ENCODE assay signal across 11 mouse cellular contexts in the genomic region with DNA sequence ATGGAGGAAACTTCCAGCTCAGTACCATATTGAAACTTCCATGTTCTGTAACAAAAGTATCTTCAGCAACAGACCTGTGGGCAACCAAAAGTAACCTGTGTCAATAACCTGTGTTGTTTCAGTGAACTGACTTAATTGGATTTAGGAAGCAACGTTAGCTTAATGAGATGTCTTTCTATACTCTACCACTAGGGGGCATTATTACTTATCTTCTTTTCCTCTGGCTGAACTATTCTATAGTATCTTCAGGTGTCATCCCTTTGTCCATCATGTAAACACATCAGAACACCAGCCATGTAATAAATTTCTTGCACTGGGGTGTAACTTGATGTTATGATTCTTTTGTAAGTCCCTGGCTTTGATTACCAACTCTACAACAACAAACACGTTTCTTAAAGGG. TPM values are rescaled to one million over a fixed set of nuclear protein-coding genes. Genes with fewer than 3 reads are reported as not detected.
A peak's percentile ranks its signal among the peaks of the same experiment; 100 is the strongest.
DNase-seq lines count a peak whose midpoint lies in the region; ATAC-seq and TF ChIP-seq lines count a peak whose summit lies in the region.
"Had no signal": no experiment of that assay in that cellular context is flagged by ENCODE, and none has a peak within 500 bp of the region (broad histone marks: within the 10 kb centered on the region; RNA-seq: fewer than 3 reads in every experiment).

No protein-coding gene starts in this region.

- no peaks in the 10 kb centered on the region for H3K9me3 ChIP-seq in intestine, postnatal 0 days (ENCODE audit: control insufficient read depth)
- no peaks in the 10 kb centered on the region for H3K9me3 ChIP-seq in intestine, embryonic 16.5 days (ENCODE audit: control insufficient read depth, low read length)
- no peaks in the 10 kb centered on the region for H3K9me3 ChIP-seq in liver, embryonic 15.5 days (replicated peaks)

- H3K4me3 ChIP-seq in intestine, postnatal 0 days (ENCODE audit: low read depth, low read length), result no peak overlapping the region
- H3K4me3 ChIP-seq in intestine, embryonic 16.5 days (ENCODE audit: low read length), result no peak overlapping the region
- no peak overlapping the region for H3K4me3 ChIP-seq in liver, embryonic 15.5 days (replicated peaks)

- 43% methylated on average over 2 of the region's 2 CpGs for WGBS in intestine, postnatal 0 days
- WGBS in intestine, embryonic 16.5 days, result 51% methylated on average over 2 of the region's 2 CpGs
- WGBS in liver, embryonic 15.5 days (ENCODE audit: insufficient replicate concordance), result 38% methylated on average over 2 of the region's 2 CpGs

- H3K4me2 ChIP-seq in intestine, postnatal 0 days (replicated peaks; ENCODE audit: low read depth), result no peak overlapping the region
- no peak overlapping the region for H3K4me2 ChIP-seq in intestine, embryonic 16.5 days (ENCODE audit: low read depth, low read length)
- peak overlapping the region; percentile 19 for H3K4me2 ChIP-seq in liver, embryonic 15.5 days

- no peak for ATAC-seq in intestine, postnatal 0 days
- ATAC-seq in intestine, embryonic 16.5 days, result no peak
- ATAC-seq in liver, embryonic 15.5 days (ENCODE audit: insufficient read depth), result no peak

- TF ChIP-seq CTCF in intestine, postnatal 0 days (IDR thresholded peaks at IDR 0.05; ENCODE audit: low read depth), result peak; percentile 70

- H3K4me1 ChIP-seq in intestine, postnatal 0 days (replicated peaks; ENCODE audit: control insufficient read depth, insufficient read depth, low read length), result 0 out of 2 replicates have a peak, but pooled peaks cover 3% of the 10 kb centered on the region
- 0 out of 2 replicates have a peak, but pooled peaks cover 2% of the 10 kb centered on the region for H3K4me1 ChIP-seq in intestine, embryonic 16.5 days (ENCODE audit: control insufficient read depth, insufficient read depth, low read length)
- H3K4me1 ChIP-seq in liver, embryonic 15.5 days (replicated peaks), result peaks cover 35% of the 10 kb centered on the region

- DNase-seq in CD4-positive, CD25-positive, alpha-beta regulatory T cell, adult 2 months (ENCODE audit: low read depth, low spot score), result peak; percentile 56
- DNase-seq in adipocyte (ENCODE audit: low spot score), result peak; percentile 70
- DNase-seq in right cerebral cortex, postnatal 4 days, result no peak
- no peak for DNase-seq in urinary bladder, adult 18-20 months (ENCODE audit: low spot score in 2 of 2)
- DNase-seq in spleen, postnatal 4 days (ENCODE audit: low spot score in 2 of 2), result no peak
- DNase-seq: adrenal gland, postnatal 14 days; gastrocnemius, postnatal 10 days had no signal

- no peaks in the 10 kb centered on the region for H3K27me3 ChIP-seq in intestine, postnatal 0 days (replicated peaks; ENCODE audit: control insufficient read depth, insufficient read depth, low read length)
- no peaks in the 10 kb centered on the region for H3K27me3 ChIP-seq in intestine, embryonic 16.5 days (replicated peaks; ENCODE audit: control insufficient read depth, insufficient read depth, low read length)
- no peaks in the 10 kb centered on the region for H3K27me3 ChIP-seq in liver, embryonic 15.5 days

- no peak overlapping the region for H3K27ac ChIP-seq in intestine, postnatal 0 days (ENCODE audit: low read depth, low read length)
- H3K27ac ChIP-seq in intestine, embryonic 16.5 days (ENCODE audit: low read length), result no peak overlapping the region
- peak overlapping the region; percentile 58; the same call in 1 of the 2 replicates for H3K27ac ChIP-seq in liver, embryonic 15.5 days (replicated peaks)

- H3K9ac ChIP-seq in intestine, postnatal 0 days (ENCODE audit: low read depth, low read length), result no peak overlapping the region
- H3K9ac ChIP-seq in intestine, embryonic 16.5 days (ENCODE audit: low read depth, low read length), result no peak overlapping the region
- H3K9ac ChIP-seq in liver, embryonic 15.5 days, result no peak overlapping the region

- no peaks in the 10 kb centered on the region for H3K36me3 ChIP-seq in intestine, postnatal 0 days (ENCODE audit: control insufficient read depth, insufficient read depth)
- no peaks in the 10 kb centered on the region for H3K36me3 ChIP-seq in intestine, embryonic 16.5 days (ENCODE audit: control insufficient read depth, insufficient read depth, low read length)
- no peaks in the 10 kb centered on the region for H3K36me3 ChIP-seq in liver, embryonic 15.5 days (replicated peaks)

RNA-seq across cellular contexts. Expression of gene Adgrg7, which starts 4.8 kb away (rescaled TPM):
- polyA plus RNA-seq in intestine, postnatal 0 days (2015; fragmentation: Nextera tagmentation; extraction: Ambion mirVana), result 18.4 and 21.0 TPM in 2 replicates
- polyA plus RNA-seq in intestine, embryonic 16.5 days (2015; fragmentation: Nextera tagmentation; extraction: Ambion mirVana), result 9.2 and 13.0 TPM in 2 replicates
- 0.03 TPM in 1 of 2 replicates, not detected in the other for polyA plus RNA-seq in liver, embryonic 15.5 days (2015; fragmentation: Nextera tagmentation; extraction: Ambion mirVana)
- polyA plus RNA-seq: neural tube, embryonic 14.5 days had no signal

Comparison
In these comparisons a context has a peak if more than half of its experiments do, and no peak if none do; other contexts are left out.
1. DNase-seq: peak in CD4-positive, CD25-positive, alpha-beta regulatory T cell, adult 2 months (single experiment) and adipocyte (single experiment); none in right cerebral cortex, postnatal 4 days (single experiment), urinary bladder, adult 18-20 months (0 of 2) and spleen, postnatal 4 days (0 of 2).